In genomic region chr16:16984423-16984941, GRCm38 (mm10) we compare ENCODE assay signal across 9 mouse cellular contexts. TPM values are rescaled to one million over a fixed set of nuclear protein-coding genes. Genes with fewer than 3 reads are reported as not detected.
DNase-seq lines count a peak whose midpoint lies in the region; ATAC-seq and TF ChIP-seq lines count a peak whose summit lies in the region.
"Had no signal": no experiment of that assay in that cellular context is flagged by ENCODE, and none has a peak within 500 bp of the region (broad histone marks: within the 10 kb centered on the region; RNA-seq: fewer than 3 reads in every experiment).

No protein-coding gene starts in this region.

- H3K27ac ChIP-seq in cerebellum, adult 2 months (ENCODE audit: insufficient read depth, low read length), result no peak overlapping the region
- no peak overlapping the region for H3K27ac ChIP-seq in forebrain, embryonic 13.5 days
- H3K27ac ChIP-seq in liver, embryonic 12.5 days, result peak overlapping the region; percentile 93; the same call in 1 of the 2 replicates

- no peaks in the 10 kb centered on the region for H3K27me3 ChIP-seq in cerebellum, adult 2 months (ENCODE audit: control insufficient read depth, insufficient read depth, low read length)
- H3K27me3 ChIP-seq in forebrain, embryonic 13.5 days, result no peaks in the 10 kb centered on the region
- H3K27me3 ChIP-seq in liver, embryonic 12.5 days (replicated peaks), result no peaks in the 10 kb centered on the region

- TF ChIP-seq POLR2A in cerebellum, adult 2 months (IDR thresholded peaks at IDR 0.05; ENCODE audit: borderline replicate concordance, insufficient read depth, low read length), result no peak

- no peak for ATAC-seq in forebrain, embryonic 13.5 days
- ATAC-seq in liver, embryonic 12.5 days, result no peak

- 9% methylated on average over 9 of the region's 9 CpGs for WGBS in cerebellum, adult 2 months
- WGBS in forebrain, embryonic 13.5 days, result 21% methylated on average over 9 of the region's 9 CpGs
- WGBS in liver, embryonic 12.5 days (ENCODE audit: insufficient replicate concordance), result 8% methylated on average over 9 of the region's 9 CpGs

- no peaks in the 10 kb centered on the region for H3K9me3 ChIP-seq in forebrain, embryonic 13.5 days (replicated peaks)
- no peaks in the 10 kb centered on the region for H3K9me3 ChIP-seq in liver, embryonic 12.5 days (replicated peaks)

- peak overlapping the region; percentile 82 for H3K9ac ChIP-seq in forebrain, embryonic 13.5 days
- H3K9ac ChIP-seq in liver, embryonic 12.5 days, result peak overlapping the region; percentile 97

- peaks cover 22% of the 10 kb centered on the region; the same call in 1 of the 2 replicates for H3K36me3 ChIP-seq in forebrain, embryonic 13.5 days (ENCODE audit: poor library complexity, severe bottlenecking)
- H3K36me3 ChIP-seq in liver, embryonic 12.5 days, result peaks cover 39% of the 10 kb centered on the region

- peak overlapping the region; percentile 99 for H3K4me3 ChIP-seq in cerebellum, adult 2 months (replicated peaks; ENCODE audit: insufficient read depth, low read depth, low read length)
- peak overlapping the region; percentile 67 for H3K4me3 ChIP-seq in forebrain, embryonic 13.5 days
- H3K4me3 ChIP-seq in liver, embryonic 12.5 days, result peak overlapping the region; percentile 99

- H3K4me1 ChIP-seq in cerebellum, adult 2 months (ENCODE audit: control insufficient read depth, insufficient read depth, low read length), result no peaks in the 10 kb centered on the region; the same call in 1 of the 2 replicates
- H3K4me1 ChIP-seq in forebrain, embryonic 13.5 days, result peaks cover 25% of the 10 kb centered on the region
- H3K4me1 ChIP-seq in liver, embryonic 12.5 days, result peaks cover 49% of the 10 kb centered on the region

- peak overlapping the region; percentile 71 for H3K4me2 ChIP-seq in forebrain, embryonic 13.5 days
- peak overlapping the region; percentile 88 for H3K4me2 ChIP-seq in liver, embryonic 12.5 days

- no peak for DNase-seq in cerebellum, adult 2 months
- no peak for DNase-seq in cerebellum, postnatal 10 days
- DNase-seq in 3T3-L1 (ENCODE audit: low read depth, low spot score), result peak; percentile 21
- no peak for DNase-seq in adrenal gland, adult 2 months
- no peak for DNase-seq in Muller cell, postnatal 12 days (ENCODE audit: inconsistent ontology term)
- no peak for DNase-seq in natural killer cell, adult 2 months (ENCODE audit: low spot score in 2 of 2)
- DNase-seq: cerebellum, adult 8-10 months had no signal

- no peak for TF ChIP-seq CTCF in cerebellum, adult 2 months (IDR thresholded peaks at IDR 0.05; ENCODE audit: borderline replicate concordance, insufficient read depth, low read depth, low read length)

RNA-seq across cellular contexts. Expression of gene Mapk1, which starts 1.3 kb away (rescaled TPM):
- 154 and 162 TPM in 2 replicates for polyA plus RNA-seq in cerebellum, adult 2 months (2012; rRNA removed)
- 172 and 177 TPM in 2 replicates for polyA plus RNA-seq in forebrain, embryonic 13.5 days (2015; fragmentation: Nextera tagmentation; extraction: Ambion mirVana)
- polyA plus RNA-seq in liver, embryonic 12.5 days (2016; fragmentation: Nextera tagmentation; extraction: Ambion mirVana), result 117 and 123 TPM in 2 replicates
- total RNA-seq in adrenal gland, adult 2 months (2021), result 100 to 1,000 TPM; 178 to 206 TPM
- polyA plus RNA-seq in adrenal gland, adult 2 months (2012; rRNA removed), result 45.2 and 62.7 TPM in 2 replicates
